Mouse (Mus musculus) E14TG2a.4 (cell line): ENCODE measurements around the gene Pidd1.
A peak's percentile ranks its signal among the peaks of the same experiment; 100 is the strongest.
"Not testable (repeated sequence)": the region's sequence is repeated elsewhere in the genome, so short reads cannot be mapped to it uniquely, and the experiment has no call there.

Experiments used
- H3K27me3 ChIP-seq: 2 replicates; pipeline ENCODE4 v1.6.1; 2014; ENCODE audit warnings: low read length, control low read depth; ENCODE audit not compliant: insufficient read depth
- H3K36me3 ChIP-seq: 2 replicates; pipeline ENCODE4 v1.6.1; 2014; ENCODE audit warnings: low read length, control low read depth; ENCODE audit not compliant: insufficient read depth
- H3K4me1 ChIP-seq: replicated peaks from 2 replicates; pipeline ENCODE4 v1.6.1; 2014; ENCODE audit warnings: low read depth, low read length, control low read depth
- H3K4me3 ChIP-seq: replicated peaks from 2 replicates; pipeline ENCODE4 v1.5.1; 2014; ENCODE audit warnings: mild to moderate bottlenecking, low read length
- H3K9me3 ChIP-seq: 2 replicates; pipeline ENCODE4 v1.6.1; 2014; ENCODE audit warnings: low read length, control low read depth
- CTCF ChIP-seq: conservative IDR thresholded peaks from 2 replicates; pipeline ENCODE4 v1.5.1; 2014; ENCODE audit warnings: low read length
- NANOG ChIP-seq: IDR thresholded peaks from 2 replicates; pipeline ENCODE4 v1.6.1; 2014; ENCODE audit warnings: borderline replicate concordance, low read length, mixed read lengths
- POU5F1 ChIP-seq: IDR thresholded peaks from 2 replicates; pipeline ENCODE4 v1.6.1; 2014; ENCODE audit warnings: low read length, borderline replicate concordance

Gene Pidd1

GRCm38 (mm10) chr7:141457986-141458660 lies 14.3 kb upstream of the Pidd1 start:
- H3K4me1 ChIP-seq = peaks cover 77% of the 10 kb centered on the region
- TF ChIP-seq CTCF = peak; percentile 37
- TF ChIP-seq POU5F1 = no peak
- peaks cover 17% of the 10 kb centered on the region for H3K36me3 ChIP-seq

DNA sequence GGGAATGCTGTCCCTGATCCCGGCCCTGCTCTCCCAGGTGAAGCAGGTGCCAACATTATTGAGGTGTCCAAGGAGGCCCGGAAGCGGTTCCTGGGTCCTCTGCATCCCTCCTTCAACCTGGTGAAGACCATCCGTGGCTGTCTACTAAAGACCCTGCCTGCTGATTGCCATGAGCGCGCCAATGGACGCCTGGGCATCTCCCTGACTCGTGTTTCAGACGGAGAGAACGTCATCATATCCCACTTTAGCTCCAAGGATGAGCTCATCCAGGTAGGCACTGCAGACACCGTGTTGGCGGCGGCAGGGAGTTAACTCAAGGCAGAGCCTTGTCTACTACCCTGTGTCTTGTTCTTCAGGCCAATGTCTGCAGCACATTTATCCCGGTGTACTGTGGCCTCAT lies 13.4 kb upstream of the Pidd1 start:
- no peaks in the 10 kb centered on the region for H3K9me3 ChIP-seq
- H3K4me3 ChIP-seq = no peak overlapping the region
- H3K36me3 ChIP-seq = peaks cover 18% of the 10 kb centered on the region
- TF ChIP-seq POU5F1 = no peak
- no peak for TF ChIP-seq NANOG
- no peak for TF ChIP-seq CTCF
- peaks cover 41% of the 10 kb centered on the region for H3K27me3 ChIP-seq
- H3K4me1 ChIP-seq = peaks cover 73% of the 10 kb centered on the region

More at GRCm38 (mm10) chr7:141457986-141458660, 14.3 kb upstream of the Pidd1 start:
- Histone ChIP-seq H3K9me3 (no peaks in the 10 kb centered on the region), H3K4me3 (no peak overlapping the region), H3K27me3 (peaks cover 50% of the 10 kb centered on the region)

GRCm38 (mm10) chr7:141456739-141457138 lies 12.9 kb upstream of the Pidd1 start:
- Histone ChIP-seq H3K4me1 (peaks cover 74% of the 10 kb centered on the region), H3K4me3 (no peak overlapping the region), H3K9me3 (no peaks in the 10 kb centered on the region), H3K36me3 (peaks cover 23% of the 10 kb centered on the region), H3K27me3 (peaks cover 37% of the 10 kb centered on the region)
- TF ChIP-seq NANOG (no peak), POU5F1 (no peak), CTCF (no peak)

- Histone ChIP-seq H3K36me3 (peaks cover 33% of the 10 kb centered on the region), H3K9me3 (no peaks in the 10 kb centered on the region), H3K4me1 (peaks cover 75% of the 10 kb centered on the region), H3K4me3 (peak overlapping the region; percentile 91), H3K27me3 (peaks cover 27% of the 10 kb centered on the region)
- no peak for TF ChIP-seq POU5F1
- no peak for TF ChIP-seq NANOG
- no peak for TF ChIP-seq CTCF
Observed at GRCm38 (mm10) chr7:141455610-141456314, 11.9 kb upstream of the Pidd1 start.

- H3K4me1 ChIP-seq = peaks cover 75% of the 10 kb centered on the region
- peaks cover 40% of the 10 kb centered on the region for H3K36me3 ChIP-seq
- H3K9me3 ChIP-seq = no peaks in the 10 kb centered on the region
- TF ChIP-seq POU5F1 (no peak), NANOG (no peak), CTCF (no peak)
- H3K4me3 ChIP-seq = peak within 1 kb of the TSS; percentile 91
- H3K27me3 ChIP-seq = peaks cover 20% of the 10 kb centered on the region
Observed at GRCm38 (mm10) chr7:141454967-141455551, 11.2 kb upstream of the Pidd1 start, which contains the start of gene Pnpla2. TSS of gene Pnpla2 (plus strand) at chr7:141455198.

DNA sequence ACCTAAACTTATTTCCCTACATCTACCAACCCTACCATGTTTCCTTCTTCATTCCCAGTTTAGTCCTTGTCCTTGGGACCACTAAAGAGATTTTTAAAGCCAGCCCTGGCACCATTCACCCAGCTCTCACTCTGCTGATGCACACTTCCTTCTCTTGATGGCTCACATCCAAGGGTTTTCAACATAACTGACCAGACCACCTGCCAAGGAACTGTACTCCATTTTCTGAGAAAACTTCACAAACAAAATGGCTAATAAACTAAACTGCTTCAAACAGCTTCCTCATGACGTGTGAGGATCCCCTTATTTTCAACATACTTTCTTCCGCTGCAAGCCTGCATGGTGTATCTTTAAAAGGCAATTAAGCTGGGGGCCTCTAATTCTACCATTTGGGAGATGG lies 9.8 kb upstream of the Pidd1 start:
- no peak for TF ChIP-seq NANOG
- TF ChIP-seq CTCF = no peak
- no peak for TF ChIP-seq POU5F1
- Histone ChIP-seq H3K36me3 (peaks cover 50% of the 10 kb centered on the region), H3K9me3 (no peaks in the 10 kb centered on the region), H3K27me3 (peaks cover 13% of the 10 kb centered on the region), H3K4me1 (peaks cover 75% of the 10 kb centered on the region), H3K4me3 (no peak overlapping the region)

- no peak for TF ChIP-seq CTCF
- Histone ChIP-seq H3K36me3 (peaks cover 49% of the 10 kb centered on the region), H3K4me1 (peaks cover 60% of the 10 kb centered on the region), H3K27me3 (peaks cover 7% of the 10 kb centered on the region), H3K9me3 (no peaks in the 10 kb centered on the region), H3K4me3 (no peak overlapping the region)
Observed at GRCm38 (mm10) chr7:141451928-141452327, 8.1 kb upstream of the Pidd1 start.

- H3K4me1 ChIP-seq = peaks cover 79% of the 10 kb centered on the region
- no peaks in the 10 kb centered on the region for H3K9me3 ChIP-seq
- H3K4me3 ChIP-seq = peak within 1 kb of the TSS; percentile 96
- no peaks in the 10 kb centered on the region for H3K27me3 ChIP-seq
- TF ChIP-seq POU5F1 (no peak), NANOG (no peak), CTCF (no peak)
- H3K36me3 ChIP-seq = peaks cover 53% of the 10 kb centered on the region
Observed at GRCm38 (mm10) chr7:141447110-141447991, 3.5 kb upstream of the Pidd1 start, which contains the start of gene Rplp2. TSS of gene Rplp2 (plus strand) at chr7:141447370.

DNA sequence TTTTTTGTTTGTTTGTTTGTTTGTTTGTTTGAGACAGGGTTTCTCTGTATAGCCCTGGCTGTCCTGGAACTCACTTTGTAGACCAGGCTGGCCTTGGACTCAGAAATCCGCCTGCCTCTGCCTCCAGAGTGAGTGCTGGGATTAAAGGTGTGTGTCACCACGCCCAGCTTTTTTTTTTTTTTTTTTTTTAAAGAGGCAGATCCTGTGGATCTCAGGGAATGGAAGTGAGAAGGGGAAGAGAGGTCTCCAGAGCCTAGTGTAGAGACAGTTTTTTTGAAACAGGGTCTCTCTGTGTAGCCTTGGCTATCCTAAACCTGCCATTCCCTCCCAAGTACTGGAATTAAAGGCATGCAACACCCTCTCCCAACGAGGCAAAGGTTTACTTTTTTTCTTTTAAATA lies 2.5 kb upstream of the Pidd1 start:
- peaks cover 80% of the 10 kb centered on the region for H3K4me1 ChIP-seq
- H3K9me3 ChIP-seq, H3K27me3 ChIP-seq: not testable (repeated sequence)
- peak overlapping the region; percentile 96 for H3K4me3 ChIP-seq
- peaks cover 53% of the 10 kb centered on the region for H3K36me3 ChIP-seq
